Mouse (Mus musculus) urinary bladder, postnatal 4 days (tissue): ENCODE data around the gene Xpr1.

ENCODE experiments used
- DNase-seq, 2 experiments: peaks; one replicate each; pipeline ENCODE4 v3.0.0; 2021 to 2022; ENCODE audit warnings: low spot score in 2 of 2

The Xpr1 gene

DNA sequence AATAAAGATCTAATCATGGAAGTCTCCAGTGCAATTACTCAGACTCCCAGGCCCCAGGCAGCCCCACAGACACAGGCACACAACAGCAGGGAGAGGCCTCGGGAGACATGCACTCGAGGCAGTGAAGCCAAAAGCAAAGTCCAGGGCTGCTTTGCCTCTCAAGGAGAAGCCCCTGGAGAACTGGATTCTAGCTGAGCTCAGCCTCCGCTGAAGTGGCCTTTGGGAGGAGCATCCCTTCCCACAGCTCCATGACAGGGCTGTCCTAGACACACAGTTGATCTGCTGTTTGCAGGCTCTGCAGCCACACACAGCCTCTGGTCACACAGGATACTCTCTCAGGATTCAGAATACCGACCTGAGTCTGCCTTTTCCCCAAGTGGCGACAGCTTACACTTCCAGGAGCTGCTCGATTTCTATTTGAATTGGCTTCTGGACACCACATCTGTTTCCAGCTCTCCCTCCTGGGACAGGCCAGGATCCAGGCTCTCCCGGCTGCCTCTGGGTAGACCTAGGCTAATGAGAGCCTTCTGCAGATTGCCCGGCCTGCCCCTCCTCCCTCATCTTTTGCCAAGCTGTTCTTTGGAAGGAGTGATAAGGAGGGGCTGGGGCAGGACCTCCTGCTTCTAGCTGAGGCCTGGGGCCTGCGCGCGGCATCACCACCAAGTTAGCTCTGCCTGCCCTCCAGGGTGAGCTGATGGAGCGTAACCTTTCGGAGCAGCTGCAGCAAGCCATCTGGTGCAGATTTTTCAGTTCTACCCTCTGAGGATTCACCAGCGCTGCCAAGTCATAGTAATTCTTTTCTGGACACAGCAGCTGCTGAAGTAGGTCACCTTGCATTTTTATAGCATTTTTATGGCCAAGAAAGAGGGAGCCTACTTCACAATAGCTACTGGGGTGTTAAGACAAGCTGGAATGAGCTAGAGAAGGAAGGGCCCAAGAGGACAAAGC is 187.5 kb downstream of the Xpr1 start:
- no peak for DNase-seq
